Mouse (Mus musculus) B cell, adult 67 days (primary cell): Measurements from ENCODE around the gene Rapgef5. TPM values are rescaled to one million over a fixed set of nuclear protein-coding genes. Genes with fewer than 3 reads are reported as not detected.

ENCODE experiments used
- total RNA-seq, 2 experiments: library from RNA; stranded (reverse); gene quantifications; 4 replicates each; pipeline ENCODE4 v1.2.4; 2023

Gene Rapgef5
- 10 to 100 TPM; 24.1 to 25.4 TPM for total RNA-seq

GRCm38 (mm10) chr12:117516179-117516578 is at the start of gene Rapgef5:
Rapgef5 (plus strand) TSS chr12:117516479.

GRCm38 (mm10) chr12:117803989-117804388 is 287.7 kb downstream of the Rapgef5 start, which contains the start of gene Cdca7l:
Cdca7l (plus strand) TSS chr12:117804289.

